In genomic region chr19:4511116-4511841, GRCm38 (mm10) we compare ENCODE assay signal across 8 mouse cellular contexts. TPM values are rescaled to one million over a fixed set of nuclear protein-coding genes. Genes with fewer than 3 reads are reported as not detected.
DNase-seq lines count a peak whose midpoint lies in the region; ATAC-seq and TF ChIP-seq lines count a peak whose summit lies in the region.

No protein-coding gene starts in this region.

- H3K4me3 ChIP-seq in kidney, adult 2 months (ENCODE audit: insufficient read depth, low read depth, low read length), result peak overlapping the region; percentile 67
- H3K4me3 ChIP-seq in bone marrow, adult 2 months (replicated peaks; ENCODE audit: control insufficient read depth, low read depth, low read length), result peak overlapping the region; percentile 73
- peak overlapping the region; percentile 65 for H3K4me3 ChIP-seq in hindbrain, embryonic 13.5 days
- H3K4me3 ChIP-seq in midbrain, embryonic 12.5 days, result peak overlapping the region; percentile 70

- peaks cover 5% of the 10 kb centered on the region; the same call in 1 of the 2 replicates for H3K4me1 ChIP-seq in kidney, adult 2 months (ENCODE audit: control insufficient read depth, insufficient read depth, low read length)
- H3K4me1 ChIP-seq in bone marrow, adult 2 months (ENCODE audit: control insufficient read depth, insufficient read depth, low read length), result 0 out of 2 replicates have a peak, but pooled peaks cover 2% of the 10 kb centered on the region
- H3K4me1 ChIP-seq in hindbrain, embryonic 13.5 days (replicated peaks), result peaks cover 23% of the 10 kb centered on the region
- peaks cover 22% of the 10 kb centered on the region for H3K4me1 ChIP-seq in midbrain, embryonic 12.5 days

- H3K4me2 ChIP-seq in hindbrain, embryonic 13.5 days, result peak overlapping the region; percentile 79
- peak overlapping the region; percentile 72 for H3K4me2 ChIP-seq in midbrain, embryonic 12.5 days (replicated peaks)

- 9% methylated on average over 13 of the region's 13 CpGs for WGBS in kidney, adult 2 months
- WGBS in bone marrow, adult 2 months, result 14% methylated on average over 13 of the region's 13 CpGs
- WGBS in hindbrain, embryonic 13.5 days, result 10% methylated on average over 13 of the region's 13 CpGs
- 11% methylated on average over 13 of the region's 13 CpGs for WGBS in midbrain, embryonic 12.5 days

- ATAC-seq in hindbrain, embryonic 13.5 days (ENCODE audit: low FRiP score), result no peak
- ATAC-seq in midbrain, embryonic 12.5 days (ENCODE audit: low FRiP score, low read depth), result no peak
- ATAC-seq in megakaryocyte progenitor cell, adult 5-6 weeks (replicated peaks; ENCODE audit: poor library complexity), result no peak

- peak; percentile 22 for DNase-seq in kidney, adult 2 months
- DNase-seq in kidney, postnatal 4 days, result no peak
- DNase-seq in gastrocnemius, adult 8-10 months (ENCODE audit: low spot score in 2 of 2), result no peak
- no peak for DNase-seq in embryo, embryonic 9.5 days (ENCODE audit: extremely low spot score)

- TF ChIP-seq CTCF in kidney, adult 2 months (conservative IDR thresholded peaks at IDR 0.05; ENCODE audit: insufficient read depth, insufficient read length, low read depth, low read length), result no peak
- no peak for TF ChIP-seq CTCF in bone marrow, adult 2 months (IDR thresholded peaks at IDR 0.05; ENCODE audit: control insufficient read depth, insufficient read depth, low read length)

- no peaks in the 10 kb centered on the region for H3K36me3 ChIP-seq in kidney, adult 2 months (ENCODE audit: control insufficient read depth, insufficient read depth, low read length)
- no peaks in the 10 kb centered on the region for H3K36me3 ChIP-seq in hindbrain, embryonic 13.5 days
- H3K36me3 ChIP-seq in midbrain, embryonic 12.5 days, result no peaks in the 10 kb centered on the region

- H3K27ac ChIP-seq in kidney, adult 2 months (ENCODE audit: insufficient read depth, low read depth, low read length), result no peak overlapping the region
- no peak overlapping the region for H3K27ac ChIP-seq in bone marrow, adult 2 months (ENCODE audit: control insufficient read depth, insufficient read depth, low read depth, low read length, poor library complexity)
- H3K27ac ChIP-seq in hindbrain, embryonic 13.5 days, result no peak overlapping the region
- no peak overlapping the region for H3K27ac ChIP-seq in midbrain, embryonic 12.5 days (replicated peaks)

- H3K9me3 ChIP-seq in hindbrain, embryonic 13.5 days, result no peaks in the 10 kb centered on the region
- no peaks in the 10 kb centered on the region for H3K9me3 ChIP-seq in midbrain, embryonic 12.5 days

- no peak for TF ChIP-seq POLR2A in kidney, adult 2 months (IDR thresholded peaks at IDR 0.05; ENCODE audit: low read depth, low read length)
- TF ChIP-seq POLR2A in bone marrow, adult 2 months (IDR thresholded peaks at IDR 0.05; ENCODE audit: borderline replicate concordance, control insufficient read depth, low read depth, low read length), result no peak

- peak overlapping the region; percentile 75 for H3K9ac ChIP-seq in hindbrain, embryonic 13.5 days
- H3K9ac ChIP-seq in midbrain, embryonic 12.5 days (replicated peaks), result 0 out of 2 replicates have a peak overlapping the region, but pooled peaks have one; percentile 21

- no peaks in the 10 kb centered on the region for H3K27me3 ChIP-seq in kidney, adult 2 months (replicated peaks; ENCODE audit: control insufficient read depth, insufficient read depth, low read length)
- H3K27me3 ChIP-seq in hindbrain, embryonic 13.5 days, result peaks cover 11% of the 10 kb centered on the region; the same call in 1 of the 2 replicates
- H3K27me3 ChIP-seq in midbrain, embryonic 12.5 days, result peaks cover 9% of the 10 kb centered on the region; the same call in 1 of the 2 replicates

RNA-seq across cellular contexts. Expression of gene Pcx, which starts 1.0 kb away (rescaled TPM):
- polyA plus RNA-seq in kidney, adult 2 months (2012; rRNA removed), result 286 and 295 TPM in 2 replicates
- polyA plus RNA-seq in bone marrow, adult 2 months (2011; ENCODE audit: insufficient read depth, insufficient read length, low replicate concordance, missing spikeins), result 6.6 and 8.7 TPM in 2 replicates
- 22.5 and 24.3 TPM in 2 replicates for polyA plus RNA-seq in hindbrain, embryonic 13.5 days (2015; fragmentation: Nextera tagmentation; extraction: Ambion mirVana)
- polyA plus RNA-seq in midbrain, embryonic 12.5 days (2016; fragmentation: Nextera tagmentation; extraction: Ambion mirVana), result 22.4 and 24.5 TPM in 2 replicates
- total RNA-seq in gastrocnemius, adult 8-10 months (2022), result 100 to 1,000 TPM in 2 of 4 experiments, 10 to 100 TPM in 2; 60.2 to 229 (median 114) TPM
- total RNA-seq in megakaryocyte progenitor cell, adult 5-6 weeks (2015), result 0.56 and 2.3 TPM in 2 replicates
- total RNA-seq in megakaryocyte progenitor cell, adult 5-6 weeks (2017), result 0.98 and 2.1 TPM in 2 replicates

RNA-seq across cellular contexts. Expression of gene 2010003K11Rik, which starts 12.9 kb away (rescaled TPM):
- 2.8 TPM in 2 replicates for polyA plus RNA-seq in kidney, adult 2 months (2012; rRNA removed)
- not detected in 2 replicates for polyA plus RNA-seq in bone marrow, adult 2 months (2011; ENCODE audit: insufficient read depth, insufficient read length, low replicate concordance, missing spikeins)
- polyA plus RNA-seq in hindbrain, embryonic 13.5 days (2015; fragmentation: Nextera tagmentation; extraction: Ambion mirVana), result not detected in 2 replicates
- polyA plus RNA-seq in midbrain, embryonic 12.5 days (2016; fragmentation: Nextera tagmentation; extraction: Ambion mirVana), result not detected in 2 replicates
- under 1 TPM in 3 of 4 experiments, not detected in 1; 0.22 to 0.25 (median 0.24) TPM for total RNA-seq in gastrocnemius, adult 8-10 months (2022)
- not detected in 2 replicates for total RNA-seq in megakaryocyte progenitor cell, adult 5-6 weeks (2015)
- not detected in 2 replicates for total RNA-seq in megakaryocyte progenitor cell, adult 5-6 weeks (2017)

RNA-seq across cellular contexts. Expression of gene Syt12, which starts 34.0 kb away (rescaled TPM):
- polyA plus RNA-seq in kidney, adult 2 months (2012; rRNA removed), result 4.6 and 9.8 TPM in 2 replicates
- not detected in 2 replicates for polyA plus RNA-seq in bone marrow, adult 2 months (2011; ENCODE audit: insufficient read depth, insufficient read length, low replicate concordance, missing spikeins)
- 2.9 and 3.6 TPM in 2 replicates for polyA plus RNA-seq in hindbrain, embryonic 13.5 days (2015; fragmentation: Nextera tagmentation; extraction: Ambion mirVana)
- polyA plus RNA-seq in midbrain, embryonic 12.5 days (2016; fragmentation: Nextera tagmentation; extraction: Ambion mirVana), result 1.5 and 1.9 TPM in 2 replicates
- total RNA-seq in gastrocnemius, adult 8-10 months (2022), result 1 to 10 TPM; 1.8 to 4.7 (median 2.2) TPM
- total RNA-seq in megakaryocyte progenitor cell, adult 5-6 weeks (2015), result not detected in 2 replicates
- total RNA-seq in megakaryocyte progenitor cell, adult 5-6 weeks (2017), result not detected in 2 replicates

Comparison
In these comparisons a context has a peak if more than half of its experiments do, and no peak if none do; other contexts are left out.
1. RNA of gene Pcx, which starts 1.0 kb away (polyA plus RNA-seq): 286 to 295 TPM in kidney, adult 2 months; 22.4 to 24.5 TPM in midbrain, embryonic 12.5 days, 22.5 to 24.3 TPM in hindbrain, embryonic 13.5 days and 6.6 to 8.7 TPM in bone marrow, adult 2 months; every median in the first group is over 10 times any median in the second.
2. Peak in every context shown above with its lines, with median percentiles within 50 percentile points of each other: H3K4me3 ChIP-seq.